Mouse (Mus musculus) ES-E14 (cell line): ENCODE measurements around the gene Tmem72.

Source experiments
- CHD2 ChIP-seq: IDR thresholded peaks from 2 replicates; pipeline ENCODE4 v1.6.1; 2014; ENCODE audit warnings: mild to moderate bottlenecking, low read depth, low read length, inconsistent platforms
- MAFK ChIP-seq: IDR thresholded peaks from 2 replicates; pipeline ENCODE4 v1.6.1; 2014; ENCODE audit warnings: mild to moderate bottlenecking, low read depth, low read length, inconsistent platforms; ENCODE audit not compliant: insufficient read depth
- ZC3H11A ChIP-seq: IDR thresholded peaks from 2 replicates; pipeline ENCODE4 v1.6.1; 2012; ENCODE audit warnings: low read depth, mild to moderate bottlenecking, inconsistent platforms, low read length, borderline replicate concordance

DNA sequence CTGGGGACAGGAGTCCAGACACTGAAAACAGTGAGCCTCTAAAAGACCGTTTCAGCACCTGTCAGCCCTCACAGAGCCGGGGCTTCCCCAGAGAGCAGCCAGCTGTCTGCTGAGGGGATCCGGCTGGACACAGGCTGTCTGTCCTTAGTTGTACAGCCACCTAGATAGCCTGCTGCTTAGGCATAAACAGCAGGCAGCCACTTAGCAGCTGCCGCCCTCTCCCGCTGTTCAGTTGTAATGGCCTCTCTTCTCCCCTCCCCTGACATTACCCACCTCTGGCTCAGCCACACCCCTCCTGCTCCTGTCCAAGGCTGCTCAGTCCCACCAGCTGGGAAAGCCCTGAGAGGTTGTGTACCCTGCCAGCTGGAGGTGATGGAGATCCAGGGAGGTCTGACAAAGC is 45.7 kb downstream of the Tmem72 start:
- TF ChIP-seq ZC3H11A: no peak
- no peak for TF ChIP-seq CHD2
- TF ChIP-seq MAFK: no peak
